Mouse (Mus musculus) liver, embryonic 11.5 days (tissue): Measurements from ENCODE around the gene Cep57. TPM values are rescaled to one million over a fixed set of nuclear protein-coding genes. Genes with fewer than 3 reads are reported as not detected.

Source experiments
- ATAC-seq: fragments of 200-750 bp; cut with Nextera tagmentation; replicated peaks from 2 replicates; pipeline ENCODE4 v1.8.0; 2017; ENCODE audit warnings: moderate number of reproducible peaks, mild to moderate bottlenecking, moderate TSS enrichment, moderate library complexity; ENCODE audit not compliant: low FRiP score
- DNase-seq: peaks from one replicate; pipeline ENCODE4 v3.0.0-alpha.2; 2017; ENCODE audit warnings: low spot score
- H3K27ac ChIP-seq: fragments of 300-500 bp; sonication (generic); 2 replicates; pipeline ENCODE4 v1.5.1; 2014; ENCODE audit warnings: mild to moderate bottlenecking, low read depth, low read length, control low read depth
- H3K27me3 ChIP-seq: fragments of 300-500 bp; sonication (generic); replicated peaks from 2 replicates; pipeline ENCODE4 v1.6.1; 2014; ENCODE audit warnings: low read length, mixed read lengths; ENCODE audit not compliant: control insufficient read depth, insufficient read depth
- H3K36me3 ChIP-seq: fragments of 300-500 bp; sonication (generic); 2 replicates; pipeline ENCODE4 v1.6.1; 2014; ENCODE audit warnings: mild to moderate bottlenecking, low read length, moderate library complexity, mixed read lengths; ENCODE audit not compliant: control insufficient read depth, insufficient read depth
- H3K4me1 ChIP-seq: fragments of 300-500 bp; sonication (generic); replicated peaks from 2 replicates; pipeline ENCODE4 v1.6.1; 2014; ENCODE audit warnings: low read length, mixed read lengths; ENCODE audit not compliant: control insufficient read depth, insufficient read depth
- H3K4me2 ChIP-seq: fragments of 300-500 bp; sonication (generic); 2 replicates; pipeline ENCODE4 v1.6.1; 2014; ENCODE audit warnings: mild to moderate bottlenecking, control low read depth, moderate library complexity
- H3K4me3 ChIP-seq: fragments of 300-500 bp; sonication (generic); 2 replicates; pipeline ENCODE4 v1.5.1; 2014; ENCODE audit warnings: low read depth, low read length, control low read depth
- H3K9ac ChIP-seq: fragments of 300-500 bp; sonication (generic); 2 replicates; pipeline ENCODE4 v1.6.1; 2014; ENCODE audit warnings: low read depth, low read length, control low read depth
- H3K9me3 ChIP-seq: fragments of 300-500 bp; sonication (generic); 2 replicates; pipeline ENCODE4 v1.6.1; 2016; ENCODE audit warnings: low read length, inconsistent platforms, mixed read lengths; ENCODE audit not compliant: control insufficient read depth
- WGBS: fragments of 180-500 bp; shearing (Covaris S2); extraction: QIAGEN DNeasy Blood & Tissue Kit; methylation state at CpG from one replicate; pipeline ENCODE4 v1.1.7; 2014; 5-methylcytosine and 5-hydroxymethylcytosine counted together
- polyA plus RNA-seq: library from polyadenylated mRNA; unstranded; fragments of >200 nt; fragmentation: Nextera tagmentation; extraction: Ambion mirVana; gene quantifications from 2 replicates; pipeline ENCODE4 v1.2.1, GENCODE M21; 2014

Cep57 gene
- polyA plus RNA-seq, 1 experiment from 2014 or later, result 55.9 TPM

DNA sequence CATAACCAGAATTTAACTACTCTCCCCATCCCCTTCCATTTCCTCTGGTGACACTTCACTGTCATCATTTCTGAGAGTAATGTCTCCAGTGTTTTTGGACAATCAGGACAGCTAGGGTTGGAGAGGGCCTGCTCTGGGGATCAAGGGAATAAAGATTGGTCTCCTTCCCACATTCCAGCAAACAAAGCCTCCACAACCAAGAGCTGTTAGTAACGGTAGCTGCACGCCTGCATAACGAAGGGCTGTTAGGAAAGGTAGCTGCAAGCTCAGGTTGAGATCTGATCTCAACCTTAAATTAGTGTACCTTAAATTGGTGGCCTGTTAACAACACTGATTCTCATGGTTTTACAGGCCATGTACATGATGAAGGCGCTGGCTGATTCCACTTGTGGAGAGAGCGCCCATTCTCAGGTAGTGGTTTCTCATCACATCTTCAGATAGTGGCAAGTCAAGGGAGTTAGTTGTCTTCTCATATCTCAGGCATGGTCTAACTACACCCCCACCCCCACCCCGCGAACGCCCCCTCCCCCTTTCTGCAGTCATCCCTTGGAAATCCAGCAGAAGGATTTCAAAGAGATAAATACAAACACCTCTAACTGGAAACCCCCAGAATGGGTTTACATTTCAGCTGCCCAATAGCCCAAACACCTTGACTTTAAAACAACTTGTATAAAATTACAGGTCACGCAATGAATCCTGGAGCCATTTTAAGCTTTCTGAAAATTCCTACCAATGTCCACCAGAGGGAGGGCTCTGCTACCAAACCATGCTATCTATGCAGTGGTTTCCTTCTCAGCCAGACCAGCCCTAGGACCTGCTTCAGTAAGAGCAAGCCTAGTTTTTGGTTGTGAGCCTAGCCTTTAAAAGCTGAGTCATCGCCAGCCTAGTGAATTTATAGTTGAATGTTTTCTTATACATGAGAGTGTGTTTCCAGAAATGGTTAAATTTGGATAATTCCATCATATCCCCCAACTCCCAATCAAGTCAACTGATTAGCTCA lies 21.9 kb upstream of the Cep57 start:
- H3K9ac ChIP-seq, result no peak overlapping the region
- H3K4me1 ChIP-seq, result no peaks in the 10 kb centered on the region
- DNase-seq (no peak), ATAC-seq (peak; percentile 65; the same call in 1 of the 2 replicates)
- no peaks in the 10 kb centered on the region; the same call in 1 of the 2 replicates for H3K36me3 ChIP-seq
- WGBS, result 83% methylated on average over 10 of the region's 10 CpGs
- no peaks in the 10 kb centered on the region for H3K9me3 ChIP-seq
- no peak overlapping the region for H3K4me2 ChIP-seq
- no peak overlapping the region for H3K4me3 ChIP-seq
- no peak overlapping the region for H3K27ac ChIP-seq
- no peaks in the 10 kb centered on the region for H3K27me3 ChIP-seq

- no peak for ATAC-seq
- Histone ChIP-seq H3K9ac (no peak overlapping the region), H3K36me3 (peaks cover 3% of the 10 kb centered on the region; the same call in 1 of the 2 replicates), H3K4me2 (no peak overlapping the region), H3K27ac (no peak overlapping the region), H3K4me3 (no peak overlapping the region), H3K27me3 (no peaks in the 10 kb centered on the region), H3K4me1 (no peaks in the 10 kb centered on the region), H3K9me3 (no peaks in the 10 kb centered on the region)
- WGBS, result 78% methylated on average over 3 of the region's 3 CpGs
- DNase-seq, result no peak
Observed at GRCm38 (mm10) chr9:13847591-13847990, 20.7 kb upstream of the Cep57 start.

- H3K27ac ChIP-seq, result no peak overlapping the region
- no peak overlapping the region for H3K4me2 ChIP-seq
- H3K4me3 ChIP-seq, result no peak overlapping the region
- no peaks in the 10 kb centered on the region for H3K4me1 ChIP-seq
- H3K27me3 ChIP-seq, result no peaks in the 10 kb centered on the region
- peaks cover 25% of the 10 kb centered on the region for H3K36me3 ChIP-seq
- no peak for DNase-seq
- 56% methylated on average over 2 of the region's 2 CpGs for WGBS
- no peak for ATAC-seq
- no peak overlapping the region for H3K9ac ChIP-seq
- no peaks in the 10 kb centered on the region for H3K9me3 ChIP-seq
Observed at GRCm38 (mm10) chr9:13836726-13837125, 9.8 kb upstream of the Cep57 start.

DNA sequence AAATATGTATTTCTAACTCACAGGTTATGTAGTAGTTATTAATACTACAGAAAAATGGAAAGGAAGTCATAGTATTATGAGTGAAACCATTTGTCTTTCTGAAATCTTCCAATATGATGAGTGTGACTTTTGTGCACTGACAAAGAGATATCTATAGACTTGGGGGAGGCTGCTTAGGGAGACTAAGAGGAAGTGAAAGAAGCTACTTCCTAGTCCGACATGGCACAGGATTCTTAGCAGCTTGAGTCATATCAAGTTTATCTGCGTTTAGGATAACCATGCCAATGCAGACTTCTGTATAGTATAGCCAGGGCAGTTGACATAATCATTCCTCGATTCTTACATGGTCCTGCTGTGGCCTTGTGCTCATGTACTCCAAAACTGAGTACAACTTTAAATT lies 8.3 kb upstream of the Cep57 start:
- H3K9me3 ChIP-seq, result no peaks in the 10 kb centered on the region
- no peak overlapping the region for H3K27ac ChIP-seq
- H3K36me3 ChIP-seq, result peaks cover 36% of the 10 kb centered on the region
- no peak overlapping the region for H3K4me2 ChIP-seq
- H3K9ac ChIP-seq, result no peak overlapping the region
- no peaks in the 10 kb centered on the region for H3K4me1 ChIP-seq
- H3K27me3 ChIP-seq, result no peaks in the 10 kb centered on the region
- ATAC-seq (no peak), DNase-seq (no peak)
- H3K4me3 ChIP-seq, result no peak overlapping the region
- 73% methylated on average over 3 of the region's 3 CpGs for WGBS

GRCm38 (mm10) chr9:13828087-13828441 lies 1.2 kb upstream of the Cep57 start:
- no peaks in the 10 kb centered on the region for H3K9me3 ChIP-seq
- ATAC-seq, result peak; percentile 19
- H3K9ac ChIP-seq, result peak overlapping the region; percentile 93
- peak overlapping the region; percentile 67 for H3K4me2 ChIP-seq
- peaks cover 11% of the 10 kb centered on the region; the same call in 1 of the 2 replicates for H3K4me1 ChIP-seq
- peak overlapping the region; percentile 89 for H3K27ac ChIP-seq
- 0% methylated on average over 23 of the region's 23 CpGs for WGBS
- peak overlapping the region; percentile 85 for H3K4me3 ChIP-seq
- H3K27me3 ChIP-seq, result no peaks in the 10 kb centered on the region
- peaks cover 17% of the 10 kb centered on the region; the same call in 1 of the 2 replicates for H3K36me3 ChIP-seq
- no peak for DNase-seq

DNA sequence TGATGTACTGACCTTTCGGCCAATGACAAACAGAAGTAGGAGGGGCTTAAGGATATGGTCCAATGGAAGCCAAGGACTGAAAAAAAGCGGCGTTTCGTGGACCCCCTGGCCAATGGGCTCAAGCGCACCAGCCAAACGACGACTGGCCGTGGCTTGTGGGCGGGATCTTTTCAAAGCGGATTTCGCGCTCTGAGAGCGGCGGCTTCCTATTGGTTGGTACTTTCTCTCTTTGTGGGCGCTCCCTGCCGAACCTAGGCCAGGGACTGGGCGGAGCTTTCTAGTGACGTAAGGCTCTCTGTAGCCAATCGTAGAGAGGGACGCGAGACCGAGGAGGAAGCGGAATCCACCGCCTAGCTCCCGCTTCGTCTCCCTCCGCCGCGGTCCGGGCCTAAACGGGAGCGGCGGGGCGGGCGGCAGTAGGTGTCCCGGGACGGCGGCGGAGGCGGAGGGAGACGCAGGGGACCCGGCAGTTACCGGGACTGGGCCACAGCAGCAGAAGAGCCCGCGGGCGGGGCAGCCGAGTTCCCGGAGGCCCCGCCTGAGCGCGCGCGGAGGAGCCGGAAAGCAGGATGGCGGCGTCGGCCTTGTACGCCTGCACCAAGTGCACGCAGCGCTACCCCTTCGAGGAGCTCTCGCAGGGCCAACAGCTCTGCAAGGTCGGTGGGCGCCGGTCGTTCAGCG lies 639 bp upstream of the Cep57 start, which contains the start of gene Fam76b:
Gene Fam76b (plus strand): TSS at position 311 of the 681 bp plus-strand sequence.
- DNase-seq, result peak; percentile 94

DNA sequence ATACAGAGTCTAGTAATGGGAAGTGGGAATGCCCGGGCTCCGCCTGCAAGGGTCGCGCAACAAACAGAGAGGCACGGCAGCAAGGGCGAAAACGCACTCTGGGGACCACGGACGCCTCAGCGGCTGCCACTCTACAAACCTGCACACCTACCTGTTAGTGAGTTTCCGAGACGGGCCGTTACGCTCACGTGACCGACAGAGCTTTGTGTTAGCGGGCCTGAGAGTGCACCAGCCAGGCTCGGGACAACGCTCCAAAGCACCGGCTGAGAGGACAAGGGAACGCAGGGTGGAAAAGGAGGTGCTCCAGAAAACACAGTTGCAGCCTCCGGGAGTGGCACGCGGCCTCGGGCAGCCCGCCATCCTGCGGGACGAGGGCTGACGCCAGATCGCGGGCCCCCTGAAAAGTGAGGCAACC lies 509 bp downstream of the Cep57 start:
- no peaks in the 10 kb centered on the region for H3K27me3 ChIP-seq
- ATAC-seq (peak; percentile 27), DNase-seq (no peak)
- H3K36me3 ChIP-seq, result peaks cover 12% of the 10 kb centered on the region; the same call in 1 of the 2 replicates
- H3K9ac ChIP-seq, result peak overlapping the region; percentile 96
- H3K27ac ChIP-seq, result peak overlapping the region; percentile 98
- WGBS, result 1% methylated on average over 31 of the region's 31 CpGs
- H3K4me3 ChIP-seq, result peak overlapping the region; percentile 89
- no peaks in the 10 kb centered on the region for H3K9me3 ChIP-seq
- H3K4me1 ChIP-seq, result peaks cover 11% of the 10 kb centered on the region; the same call in 1 of the 2 replicates
- H3K4me2 ChIP-seq, result peak overlapping the region; percentile 69

More for the DNA sequence above, 639 bp upstream of the Cep57 start, which contains the start of gene Fam76b:
- H3K36me3 ChIP-seq, result peaks cover 14% of the 10 kb centered on the region; the same call in 1 of the 2 replicates
- H3K4me1 ChIP-seq, result peaks cover 11% of the 10 kb centered on the region; the same call in 1 of the 2 replicates
- peak within 1 kb of the TSS; percentile 69 for H3K4me2 ChIP-seq
- H3K9ac ChIP-seq, result peak within 1 kb of the TSS; percentile 96
- H3K4me3 ChIP-seq, result peak within 1 kb of the TSS; percentile 89
- ATAC-seq, result peak; percentile 89
- H3K27me3 ChIP-seq, result no peaks in the 10 kb centered on the region
- under 1% methylated on average over 67 of the region's 67 CpGs for WGBS
- no peaks in the 10 kb centered on the region for H3K9me3 ChIP-seq
- H3K27ac ChIP-seq, result peak within 1 kb of the TSS; percentile 98

GRCm38 (mm10) chr9:13825896-13826295 lies 1.0 kb downstream of the Cep57 start:
- WGBS, result 2% methylated on average over 8 of the region's 8 CpGs
- no peak for DNase-seq
- Histone ChIP-seq H3K9ac (peak overlapping the region; percentile 96), H3K4me3 (peak overlapping the region; percentile 89), H3K27me3 (no peaks in the 10 kb centered on the region), H3K36me3 (peaks cover 10% of the 10 kb centered on the region; the same call in 1 of the 2 replicates), H3K4me1 (peaks cover 11% of the 10 kb centered on the region; the same call in 1 of the 2 replicates), H3K9me3 (no peaks in the 10 kb centered on the region), H3K27ac (peak overlapping the region; percentile 98; the same call in 1 of the 2 replicates), H3K4me2 (peak overlapping the region; percentile 69)
- no peak for ATAC-seq
